Mouse (Mus musculus) adrenal gland, adult 10 weeks (tissue): Measurements from ENCODE around the gene Gm6526. TPM values are rescaled to one million over a fixed set of nuclear protein-coding genes. Genes with fewer than 3 reads are reported as not detected.

Source experiments
- polyA plus RNA-seq: library from polyadenylated mRNA; stranded (reverse); fragments of 350-450 nt; fragmentation: Illumina TruSeq; extraction: RNeasy Lipid Tissue Mini Kit (QIAGEN cat#74804); gene quantifications from one replicate; pipeline ENCODE4 v1.2.3, GENCODE M21; 2014; ENCODE audit warnings: low read depth, low replicate concordance

Gm6526 gene
- polyA plus RNA-seq, result not detected

GRCm38 (mm10) chr14:43747566-43747965 is at the start of gene Gm6526:
TSS of gene Gm6526 (plus strand) at chr14:43747866.

GRCm38 (mm10) chr14:43727385-43727784 is 20.3 kb upstream of the Gm6526 start, which contains the start of gene Gm16506:
TSS of gene Gm16506 (minus strand) at chr14:43727485.

GRCm38 (mm10) chr14:43784645-43785044 is 37.0 kb downstream of the Gm6526 start, which contains the start of gene Gm8180:
TSS of gene Gm8180 (minus strand) at chr14:43784745.

Other genes starting within 250 kb of the Gm6526 start
- gene Gm5799, start 204.3 kb upstream of the Gm6526 start, polyA plus RNA-seq, result not detected
- gene Gm17654, start 168.7 kb upstream of the Gm6526 start, polyA plus RNA-seq, result not detected
- gene Gm10375, start 139.9 kb upstream of the Gm6526 start, polyA plus RNA-seq, result not detected
- gene Gm8165, start 70.7 kb upstream of the Gm6526 start, polyA plus RNA-seq, result not detected
- gene Gm7324, start 50.0 kb upstream of the Gm6526 start, polyA plus RNA-seq, result 4.3 TPM
- gene Gm16506, start 20.4 kb upstream of the Gm6526 start, polyA plus RNA-seq, result not detected
- not detected for gene Gm8180, start 36.9 kb downstream of the Gm6526 start, polyA plus RNA-seq
- gene Ear1, start 127.7 kb downstream of the Gm6526 start, polyA plus RNA-seq, result not detected
- not detected for gene Ear10, start 175.7 kb downstream of the Gm6526 start, polyA plus RNA-seq
- 1.7 TPM for gene Gm8113, start 177.5 kb downstream of the Gm6526 start, polyA plus RNA-seq
- not detected for gene Ang5, start 209.2 kb downstream of the Gm6526 start, polyA plus RNA-seq